ENCODE assay signal across 7 mouse cellular contexts in the genomic region with DNA sequence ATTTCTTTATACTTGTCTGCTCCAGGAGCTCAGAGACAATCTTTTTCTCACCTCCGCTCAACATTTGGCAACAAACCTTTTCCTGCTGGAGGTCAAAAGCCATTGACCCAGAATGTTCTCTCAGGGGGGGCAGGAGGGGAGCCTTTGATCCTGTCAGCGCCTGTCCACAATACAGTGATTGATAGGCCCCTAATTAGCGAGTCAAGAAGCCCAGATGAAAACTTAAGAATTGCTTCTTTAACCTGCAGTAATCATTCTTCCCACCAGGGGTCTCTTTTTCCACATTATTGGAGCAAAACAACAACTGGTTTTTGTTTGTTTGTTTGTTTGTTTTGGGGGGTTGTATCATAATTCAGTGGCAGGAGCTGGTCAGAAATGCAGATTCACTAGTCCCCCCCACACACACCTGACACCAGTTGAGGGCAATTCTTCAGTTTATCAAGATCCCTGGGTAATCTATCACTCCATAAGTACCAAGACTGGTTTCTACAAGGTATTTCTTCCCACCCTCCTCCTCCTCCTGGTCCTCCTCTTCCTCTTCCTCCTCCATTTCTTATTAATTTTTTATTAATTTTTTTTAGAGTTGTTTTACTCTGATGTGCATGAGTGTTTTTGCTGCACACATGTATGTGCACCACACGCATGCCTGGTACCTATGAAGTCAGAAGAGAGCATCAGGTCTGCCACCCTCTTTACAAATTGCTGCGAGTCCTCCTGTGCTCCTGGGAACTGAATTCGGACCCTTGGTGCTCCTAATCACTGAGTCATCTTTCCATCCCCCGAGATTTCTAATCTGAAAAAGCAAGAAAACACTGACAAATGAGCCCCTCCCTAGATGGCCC. TPM values are rescaled to one million over a fixed set of nuclear protein-coding genes. Genes with fewer than 3 reads are reported as not detected.
DNase-seq lines count a peak whose midpoint lies in the region; ATAC-seq and TF ChIP-seq lines count a peak whose summit lies in the region.

No protein-coding gene starts in this region.

- H3K4me2 ChIP-seq in liver, postnatal 0 days (ENCODE audit: low read depth, low read length) = no peak overlapping the region
- no peak overlapping the region for H3K4me2 ChIP-seq in liver, embryonic 12.5 days
- H3K4me2 ChIP-seq in forebrain, embryonic 13.5 days = peak overlapping the region; percentile 54
- H3K4me2 ChIP-seq in limb, embryonic 14.5 days (replicated peaks; ENCODE audit: low read depth, low read length, severe bottlenecking) = no peak overlapping the region

- 35% methylated on average over 7 of the region's 7 CpGs for WGBS in liver, postnatal 0 days (ENCODE audit: insufficient replicate concordance)
- 32% methylated on average over 7 of the region's 7 CpGs for WGBS in liver, embryonic 12.5 days (ENCODE audit: insufficient replicate concordance)
- WGBS in forebrain, embryonic 13.5 days = 29% methylated on average over 7 of the region's 7 CpGs
- 31% methylated on average over 7 of the region's 7 CpGs for WGBS in limb, embryonic 14.5 days

- no peak overlapping the region for H3K9ac ChIP-seq in liver, postnatal 0 days (replicated peaks)
- no peak overlapping the region for H3K9ac ChIP-seq in liver, embryonic 12.5 days
- no peak overlapping the region for H3K9ac ChIP-seq in forebrain, embryonic 13.5 days
- H3K9ac ChIP-seq in limb, embryonic 14.5 days (ENCODE audit: low read depth, low read length, severe bottlenecking) = no peak overlapping the region

- no peaks in the 10 kb centered on the region for H3K36me3 ChIP-seq in liver, postnatal 0 days (replicated peaks; ENCODE audit: insufficient read depth, low read length)
- no peaks in the 10 kb centered on the region for H3K36me3 ChIP-seq in liver, embryonic 12.5 days
- no peaks in the 10 kb centered on the region for H3K36me3 ChIP-seq in forebrain, embryonic 13.5 days (ENCODE audit: poor library complexity, severe bottlenecking)
- H3K36me3 ChIP-seq in limb, embryonic 14.5 days (ENCODE audit: control insufficient read depth, insufficient read depth, low read length) = no peaks in the 10 kb centered on the region

- no peak overlapping the region for H3K4me3 ChIP-seq in liver, postnatal 0 days (ENCODE audit: low read depth, low read length)
- H3K4me3 ChIP-seq in liver, embryonic 12.5 days = no peak overlapping the region
- no peak overlapping the region for H3K4me3 ChIP-seq in forebrain, embryonic 13.5 days
- no peak overlapping the region for H3K4me3 ChIP-seq in limb, embryonic 14.5 days (replicated peaks; ENCODE audit: low read length)

- TF ChIP-seq CTCF in liver, postnatal 0 days (IDR thresholded peaks at IDR 0.05; ENCODE audit: low read depth) = peak; percentile 62

- no peak for TF ChIP-seq POLR2A in limb, embryonic 14.5 days (IDR thresholded peaks at IDR 0.05; ENCODE audit: borderline replicate concordance, extremely low read depth, insufficient read depth, insufficient read length)

- DNase-seq in liver, postnatal 0 days = no peak
- DNase-seq in adipocyte (ENCODE audit: low spot score) = peak; percentile 67
- DNase-seq in limb, embryonic 14.5 days (ENCODE audit: low spot score) = peak; percentile 16
- no peak for DNase-seq in testis, postnatal 10 days (ENCODE audit: low spot score)

- ATAC-seq in liver, postnatal 0 days = no peak
- ATAC-seq in liver, embryonic 12.5 days = no peak
- peak; percentile 59; the same call in 1 of the 2 replicates for ATAC-seq in forebrain, embryonic 13.5 days
- ATAC-seq in limb, embryonic 14.5 days (ENCODE audit: low FRiP score, low read depth) = 0 out of 2 replicates have a peak, but pooled peaks have one; percentile 34
- ATAC-seq in inflammation-experienced regulatory T-cells, adult 6 months = no peak

- H3K9me3 ChIP-seq in liver, postnatal 0 days (ENCODE audit: low read length) = no peaks in the 10 kb centered on the region
- H3K9me3 ChIP-seq in liver, embryonic 12.5 days (replicated peaks) = no peaks in the 10 kb centered on the region
- H3K9me3 ChIP-seq in forebrain, embryonic 13.5 days (replicated peaks) = no peaks in the 10 kb centered on the region
- H3K9me3 ChIP-seq in limb, embryonic 14.5 days (ENCODE audit: control insufficient read depth, low read length) = no peaks in the 10 kb centered on the region

- no peaks in the 10 kb centered on the region for H3K27me3 ChIP-seq in liver, postnatal 0 days (ENCODE audit: insufficient read depth, low read length)
- 0 out of 2 replicates have a peak, but pooled peaks cover 3% of the 10 kb centered on the region for H3K27me3 ChIP-seq in liver, embryonic 12.5 days (replicated peaks)
- H3K27me3 ChIP-seq in forebrain, embryonic 13.5 days = no peaks in the 10 kb centered on the region
- no peaks in the 10 kb centered on the region for H3K27me3 ChIP-seq in limb, embryonic 14.5 days (ENCODE audit: control insufficient read depth, insufficient read depth, low read length)

- no peaks in the 10 kb centered on the region for H3K4me1 ChIP-seq in liver, postnatal 0 days (ENCODE audit: insufficient read depth)
- no peaks in the 10 kb centered on the region for H3K4me1 ChIP-seq in liver, embryonic 12.5 days
- peaks cover 14% of the 10 kb centered on the region for H3K4me1 ChIP-seq in forebrain, embryonic 13.5 days
- 0 out of 2 replicates have a peak, but pooled peaks cover 2% of the 10 kb centered on the region for H3K4me1 ChIP-seq in limb, embryonic 14.5 days (ENCODE audit: control insufficient read depth, insufficient read depth, low read length)

- no peak overlapping the region for H3K27ac ChIP-seq in liver, postnatal 0 days (ENCODE audit: low read depth)
- no peak overlapping the region for H3K27ac ChIP-seq in liver, embryonic 12.5 days
- no peak overlapping the region for H3K27ac ChIP-seq in forebrain, embryonic 13.5 days
- no peak overlapping the region for H3K27ac ChIP-seq in limb, embryonic 14.5 days (replicated peaks; ENCODE audit: low read depth, low read length)

- no peak for TF ChIP-seq EP300 in liver, postnatal 0 days (IDR thresholded peaks at IDR 0.05; ENCODE audit: low read depth)

RNA-seq across cellular contexts. Expression of a gene that starts 8.6 kb away (rescaled TPM):
- 0.07 and 0.11 TPM in 2 replicates for polyA plus RNA-seq in liver, postnatal 0 days (2015; fragmentation: Nextera tagmentation; extraction: Ambion mirVana)
- polyA plus RNA-seq in liver, embryonic 12.5 days (2016; fragmentation: Nextera tagmentation; extraction: Ambion mirVana) = 0.42 and 0.55 TPM in 2 replicates
- polyA plus RNA-seq in forebrain, embryonic 13.5 days (2015; fragmentation: Nextera tagmentation; extraction: Ambion mirVana) = 0.15 TPM in 1 of 2 replicates, not detected in the other
- 4.4 and 5.2 TPM in 2 replicates for polyA plus RNA-seq in limb, embryonic 14.5 days (2012; rRNA removed)
- polyA plus RNA-seq in limb, embryonic 14.5 days (2014; fragmentation: Nextera tagmentation; extraction: Ambion mirVana) = 2.7 and 3.3 TPM in 2 replicates
- not detected for polyA plus RNA-seq in inflammation-experienced regulatory T-cells, adult 6 months (2017; shearing (Covaris generic))

RNA-seq across cellular contexts. Expression of a gene that starts 27.8 kb away (rescaled TPM):
- 23.2 TPM in 2 replicates for polyA plus RNA-seq in liver, postnatal 0 days (2015; fragmentation: Nextera tagmentation; extraction: Ambion mirVana)
- 70.3 and 70.5 TPM in 2 replicates for polyA plus RNA-seq in liver, embryonic 12.5 days (2016; fragmentation: Nextera tagmentation; extraction: Ambion mirVana)
- 119 and 123 TPM in 2 replicates for polyA plus RNA-seq in forebrain, embryonic 13.5 days (2015; fragmentation: Nextera tagmentation; extraction: Ambion mirVana)
- polyA plus RNA-seq in limb, embryonic 14.5 days (2012; rRNA removed) = 19.0 and 27.5 TPM in 2 replicates
- 54.5 and 67.5 TPM in 2 replicates for polyA plus RNA-seq in limb, embryonic 14.5 days (2014; fragmentation: Nextera tagmentation; extraction: Ambion mirVana)
- 10 to 100 TPM; 47.5 to 61.4 (median 59.5) TPM for polyA plus RNA-seq in inflammation-experienced regulatory T-cells, adult 6 months (2017; shearing (Covaris generic))

RNA-seq across cellular contexts. Expression of a gene that starts 54.0 kb away (rescaled TPM):
- 0.06 TPM in 1 of 2 replicates, not detected in the other for polyA plus RNA-seq in liver, postnatal 0 days (2015; fragmentation: Nextera tagmentation; extraction: Ambion mirVana)
- not detected in 2 replicates for polyA plus RNA-seq in liver, embryonic 12.5 days (2016; fragmentation: Nextera tagmentation; extraction: Ambion mirVana)
- polyA plus RNA-seq in forebrain, embryonic 13.5 days (2015; fragmentation: Nextera tagmentation; extraction: Ambion mirVana) = 0.75 and 0.94 TPM in 2 replicates
- polyA plus RNA-seq in limb, embryonic 14.5 days (2012; rRNA removed) = 0.53 and 0.72 TPM in 2 replicates
- 0.34 and 0.51 TPM in 2 replicates for polyA plus RNA-seq in limb, embryonic 14.5 days (2014; fragmentation: Nextera tagmentation; extraction: Ambion mirVana)
- polyA plus RNA-seq in inflammation-experienced regulatory T-cells, adult 6 months (2017; shearing (Covaris generic)) = not detected

Comparison
In these comparisons a context has a peak if more than half of its experiments do, and no peak if none do; other contexts are left out.
1. ATAC-seq: peak in forebrain, embryonic 13.5 days (single experiment) and limb, embryonic 14.5 days (single experiment); none in liver, postnatal 0 days (single experiment), liver, embryonic 12.5 days (single experiment) and inflammation-experienced regulatory T-cells, adult 6 months (single experiment).
2. DNase-seq: peak in adipocyte (single experiment) and limb, embryonic 14.5 days (single experiment); none in liver, postnatal 0 days (single experiment) and testis, postnatal 10 days (single experiment).